Mouse (Mus musculus) stomach, embryonic 15.5 days (tissue): ENCODE results near the gene Zdhhc12. TPM values are rescaled to one million over a fixed set of nuclear protein-coding genes. Genes with fewer than 3 reads are reported as not detected.

ENCODE experiments used
- ATAC-seq: fragments of 200-750 bp; cut with Nextera tagmentation; 2 replicates; pipeline ENCODE4 v1.8.0; 2017; ENCODE audit warnings: low read depth, moderate number of reproducible peaks, moderate TSS enrichment; ENCODE audit not compliant: insufficient read depth, low FRiP score
- H3K27ac ChIP-seq: fragments of 300-500 bp; sonication (generic); 2 replicates; pipeline ENCODE4 v1.5.1; 2015; ENCODE audit warnings: mild to moderate bottlenecking, inconsistent platforms
- H3K27me3 ChIP-seq: fragments of 300-500 bp; sonication (generic); replicated peaks from 2 replicates; pipeline ENCODE4 v1.6.1; 2015; ENCODE audit warnings: inconsistent platforms
- H3K36me3 ChIP-seq: fragments of 300-500 bp; sonication (generic); 2 replicates; pipeline ENCODE4 v1.6.1; 2015; ENCODE audit warnings: inconsistent platforms
- H3K4me1 ChIP-seq: fragments of 300-500 bp; sonication (generic); 2 replicates; pipeline ENCODE4 v1.6.1; 2015; ENCODE audit warnings: inconsistent platforms
- H3K4me2 ChIP-seq: fragments of 300-500 bp; sonication (generic); 2 replicates; pipeline ENCODE4 v1.6.1; 2015; ENCODE audit warnings: mild to moderate bottlenecking, inconsistent platforms
- H3K4me3 ChIP-seq: fragments of 300-500 bp; sonication (generic); replicated peaks from 2 replicates; pipeline ENCODE4 v1.5.1; 2015; ENCODE audit warnings: inconsistent platforms
- H3K9ac ChIP-seq: fragments of 300-500 bp; sonication (generic); 2 replicates; pipeline ENCODE4 v1.6.1; 2015; ENCODE audit warnings: inconsistent platforms
- H3K9me3 ChIP-seq: fragments of 300-500 bp; sonication (generic); 2 replicates; pipeline ENCODE4 v1.6.1; 2016; ENCODE audit warnings: inconsistent platforms
- WGBS: fragments of 180-500 bp; shearing (Covaris S2); methylation state at CpG from one replicate; pipeline ENCODE4 v1.1.7; 2015; 5-methylcytosine and 5-hydroxymethylcytosine counted together
- polyA plus RNA-seq: library from polyadenylated mRNA; unstranded; fragments of >200 nt; fragmentation: Nextera tagmentation; extraction: Ambion mirVana; gene quantifications from 2 replicates; pipeline ENCODE4 v1.2.1, GENCODE M21; 2015

Zdhhc12 gene
- polyA plus RNA-seq, 1 experiment from 2014 or later, result 47.1 TPM

DNA sequence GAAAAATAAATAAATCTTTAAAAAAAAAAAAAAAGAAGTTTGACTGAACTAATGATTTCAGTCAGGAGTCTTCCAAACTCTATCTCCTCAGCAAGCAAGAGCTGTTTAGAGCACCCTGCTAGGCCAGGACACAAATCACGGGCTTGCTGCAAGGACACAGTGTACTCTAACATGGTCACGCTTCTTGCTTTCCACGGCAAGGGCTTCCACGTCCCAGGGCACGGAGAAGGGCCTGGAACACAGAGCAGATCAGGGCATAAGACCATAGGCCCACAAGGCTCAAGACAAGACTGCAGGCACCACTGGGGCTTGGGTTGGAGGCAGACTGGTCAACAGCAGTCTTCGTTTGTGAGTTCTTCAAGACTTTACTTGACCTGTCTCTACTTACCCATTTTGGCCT, 46.3 kb downstream of the Zdhhc12 start:
- H3K27ac ChIP-seq, result no peak overlapping the region
- H3K9ac ChIP-seq, result no peak overlapping the region
- H3K4me1 ChIP-seq, result peaks cover 3% of the 10 kb centered on the region; the same call in 1 of the 2 replicates
- H3K9me3 ChIP-seq, result no peaks in the 10 kb centered on the region
- no peak overlapping the region for H3K4me3 ChIP-seq
- ATAC-seq, result no peak
- no peaks in the 10 kb centered on the region; the same call in 1 of the 2 replicates for H3K36me3 ChIP-seq
- WGBS, result 99% methylated on average over 6 of the region's 6 CpGs
- H3K27me3 ChIP-seq, result no peaks in the 10 kb centered on the region
- no peak overlapping the region for H3K4me2 ChIP-seq

DNA sequence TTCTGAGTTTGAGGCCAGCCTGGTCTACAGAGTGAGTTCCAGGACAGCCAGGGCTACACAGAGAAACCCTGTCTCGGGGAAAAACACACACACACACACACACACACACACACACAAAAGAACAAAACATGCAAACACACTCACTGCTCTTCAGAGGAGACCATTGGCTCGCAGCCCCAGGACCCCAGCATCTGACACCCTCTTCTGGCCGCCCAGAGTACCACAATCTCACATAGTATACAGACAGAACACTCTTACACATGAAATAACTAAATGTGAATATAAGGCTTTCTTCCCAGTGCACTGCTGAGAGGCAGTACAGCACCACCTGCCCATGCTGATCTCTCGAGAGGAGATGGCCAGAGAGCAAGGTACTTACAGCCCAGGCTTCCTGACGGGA, 48.9 kb downstream of the Zdhhc12 start:
- ATAC-seq, result no peak
- Histone ChIP-seq H3K9ac (no peak overlapping the region), H3K4me1 (peaks cover 3% of the 10 kb centered on the region; the same call in 1 of the 2 replicates), H3K27ac (no peak overlapping the region), H3K9me3 (no peaks in the 10 kb centered on the region), H3K27me3 (no peaks in the 10 kb centered on the region), H3K36me3 (no peaks in the 10 kb centered on the region; the same call in 1 of the 2 replicates), H3K4me3 (no peak overlapping the region), H3K4me2 (no peak overlapping the region)
- WGBS, result 85% methylated on average over 5 of the region's 5 CpGs

DNA sequence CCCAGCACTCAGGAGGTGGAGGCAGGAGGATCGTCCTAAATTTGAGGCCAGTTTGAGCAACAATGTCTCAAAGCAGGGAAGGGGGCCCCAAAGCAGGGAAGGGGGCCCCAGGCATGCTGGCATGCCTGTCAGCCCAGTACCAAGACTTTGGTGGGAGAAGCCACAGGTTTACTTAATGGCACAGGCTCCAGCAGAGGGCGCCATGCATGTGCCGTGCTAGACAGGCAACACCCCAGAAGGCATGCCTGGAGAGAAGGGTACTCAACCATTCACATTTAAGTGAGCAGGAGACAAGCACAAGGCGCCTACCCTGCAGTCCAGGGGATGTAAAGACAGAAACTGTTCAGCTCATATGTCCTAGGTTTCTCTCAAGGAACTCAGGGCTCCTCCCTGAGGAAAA, 51.0 kb downstream of the Zdhhc12 start:
- H3K9ac ChIP-seq, result no peak overlapping the region
- no peak overlapping the region for H3K27ac ChIP-seq
- H3K9me3 ChIP-seq, result no peaks in the 10 kb centered on the region
- H3K4me2 ChIP-seq, result no peak overlapping the region
- ATAC-seq, result peak; percentile 54; the same call in 1 of the 2 replicates
- no peaks in the 10 kb centered on the region; the same call in 1 of the 2 replicates for H3K36me3 ChIP-seq
- no peak overlapping the region for H3K4me3 ChIP-seq
- peaks cover 3% of the 10 kb centered on the region; the same call in 1 of the 2 replicates for H3K4me1 ChIP-seq
- H3K27me3 ChIP-seq, result no peaks in the 10 kb centered on the region
- 13% methylated on average over 4 of the region's 4 CpGs for WGBS

Other genes starting within 250 kb of the Zdhhc12 start
- gene Cercam, start 224.5 kb downstream of the Zdhhc12 start, polyA plus RNA-seq, result 28.5 and 29.4 TPM in 2 replicates
- gene Odf2, start 204.4 kb downstream of the Zdhhc12 start, polyA plus RNA-seq, result 53.6 and 53.8 TPM in 2 replicates
- 49.3 and 51.8 TPM in 2 replicates for gene Gle1, start 158.2 kb downstream of the Zdhhc12 start, polyA plus RNA-seq
- gene Sptan1, start 128.1 kb downstream of the Zdhhc12 start, polyA plus RNA-seq, result 74.3 and 78.5 TPM in 2 replicates
- gene Wdr34, start 44.8 kb downstream of the Zdhhc12 start, polyA plus RNA-seq, result 27.2 and 27.9 TPM in 2 replicates
- 426 and 452 TPM in 2 replicates for gene Set, start 36.3 kb downstream of the Zdhhc12 start, polyA plus RNA-seq
- gene Pkn3, start 16.0 kb downstream of the Zdhhc12 start, polyA plus RNA-seq, result 7.9 and 10.5 TPM in 2 replicates
- 7.0 and 7.1 TPM in 2 replicates for gene Zer1, start 30.9 kb upstream of the Zdhhc12 start, polyA plus RNA-seq
- gene Tbc1d13, start 40.1 kb upstream of the Zdhhc12 start, polyA plus RNA-seq, result 6.4 and 9.1 TPM in 2 replicates
- gene Endog, start 77.8 kb upstream of the Zdhhc12 start, polyA plus RNA-seq, result 28.8 and 31.5 TPM in 2 replicates
- 56.7 and 62.9 TPM in 2 replicates for gene Spout1, start 84.8 kb upstream of the Zdhhc12 start, polyA plus RNA-seq
- gene Kyat1, start 112.2 kb upstream of the Zdhhc12 start, polyA plus RNA-seq, result 16.2 and 17.4 TPM in 2 replicates
- gene Lrrc8a, start 144.1 kb upstream of the Zdhhc12 start, polyA plus RNA-seq, result 37.2 and 37.6 TPM in 2 replicates
- 0.22 and 0.35 TPM in 2 replicates for gene Gm28035, start 146.9 kb upstream of the Zdhhc12 start, polyA plus RNA-seq
- 13.1 and 14.2 TPM in 2 replicates for gene Phyhd1, start 172.6 kb upstream of the Zdhhc12 start, polyA plus RNA-seq
- not detected in 2 replicates for gene Gm28038, start 187.4 kb upstream of the Zdhhc12 start, polyA plus RNA-seq
- 33.2 and 33.3 TPM in 2 replicates for gene Dolk, start 192.7 kb upstream of the Zdhhc12 start, polyA plus RNA-seq
- 22.4 and 29.7 TPM in 2 replicates for gene Nup188, start 192.7 kb upstream of the Zdhhc12 start, polyA plus RNA-seq